ENCODE assay signal across 9 mouse cellular contexts in genomic region chr16:90044004-90044754, GRCm38 (mm10).
DNase-seq lines count a peak whose midpoint lies in the region; ATAC-seq lines count a peak whose summit lies in the region.
"Had no signal": no experiment of that assay in that cellular context is flagged by ENCODE, and none has a peak within 500 bp of the region (broad histone marks: within the 10 kb centered on the region; RNA-seq: fewer than 3 reads in every experiment).

No protein-coding gene starts in this region.

- peak; percentile 25 for DNase-seq in thymus, postnatal 14 days
- DNase-seq in thymus, adult 18-20 months: no peak
- DNase-seq in thymus, postnatal 4 days: peak; percentile 37
- no peak for DNase-seq in ovary, postnatal 14 days (ENCODE audit: low spot score)
- DNase-seq in right cerebral cortex, postnatal 4 days: no peak
- DNase-seq: left cerebral cortex, postnatal 4 days had no signal

- 46% methylated on average over 21 of the region's 21 CpGs for WGBS in heart, embryonic 12.5 days
- 18% methylated on average over 21 of the region's 21 CpGs for WGBS in macrophage (ENCODE audit: missing documents)

- H3K4me1 ChIP-seq in heart, embryonic 12.5 days (replicated peaks): peaks cover 11% of the 10 kb centered on the region; the same call in 1 of the 2 replicates

- H3K4me2 ChIP-seq in heart, embryonic 12.5 days: peak overlapping the region; percentile 51

- H3K9me3 ChIP-seq in heart, embryonic 12.5 days (replicated peaks): no peaks in the 10 kb centered on the region

- H3K27ac ChIP-seq in heart, embryonic 12.5 days (ENCODE audit: poor library complexity, severe bottlenecking): no peak overlapping the region
- H3K27ac ChIP-seq in macrophage: peak overlapping the region; percentile 96

- no peaks in the 10 kb centered on the region for H3K27me3 ChIP-seq in heart, embryonic 12.5 days (replicated peaks)

- H3K79me2 ChIP-seq in macrophage (ENCODE audit: inconsistent target): no peaks in the 10 kb centered on the region

- H3K9ac ChIP-seq in heart, embryonic 12.5 days: no peak overlapping the region

- no peaks in the 10 kb centered on the region for H3K36me3 ChIP-seq in heart, embryonic 12.5 days
- no peaks in the 10 kb centered on the region for H3K36me3 ChIP-seq in macrophage (ENCODE audit: inconsistent target)

- H3K4me3 ChIP-seq in heart, embryonic 12.5 days: peak overlapping the region; percentile 11; the same call in 1 of the 2 replicates
- peak overlapping the region; percentile 13; the same call in 1 of the 2 replicates for H3K4me3 ChIP-seq in macrophage (ENCODE audit: inconsistent target)

- no peak for ATAC-seq in heart, embryonic 12.5 days (ENCODE audit: insufficient number of reproducible peaks, low FRiP score)
- ATAC-seq in inflammation-experienced regulatory T-cells, adult 6 months: no peak

Comparison
In these comparisons a context has a peak if more than half of its experiments do, and no peak if none do; other contexts are left out.
1. DNase-seq: peak in thymus, postnatal 14 days (single experiment) and thymus, postnatal 4 days (single experiment); none in thymus, adult 18-20 months (0 of 2), ovary, postnatal 14 days (single experiment) and right cerebral cortex, postnatal 4 days (single experiment).